Mouse (Mus musculus): Measurements from ENCODE around the gene Psg20.
A peak's percentile ranks its signal among the peaks of the same experiment; 100 is the strongest.
"Not testable (repeated sequence)": the region's sequence is repeated elsewhere in the genome, so short reads cannot be mapped to it uniquely, and the experiment has no call there.

The Psg20 gene

DNA sequence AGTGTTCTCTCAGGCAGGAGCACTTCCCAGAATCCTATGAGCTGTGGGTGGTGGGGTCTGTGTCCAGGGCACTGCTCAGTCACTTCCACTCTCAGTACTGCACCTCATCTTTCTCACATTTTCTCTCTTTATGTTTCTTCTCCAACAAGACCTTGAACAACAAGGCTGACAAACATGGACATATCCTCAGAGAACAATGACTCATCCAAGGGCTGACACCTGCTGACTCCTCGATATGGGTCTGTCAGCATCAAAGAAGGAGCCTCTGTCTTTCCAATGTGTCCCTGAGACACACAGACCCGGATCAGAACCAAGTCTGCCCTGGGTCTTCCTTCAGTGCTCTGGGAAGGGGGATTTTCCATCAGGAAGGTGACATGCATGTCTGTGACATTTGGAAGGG, at the start of gene Psg20:
Gene Psg20, minus strand, starts transcription at position 101 of the 400 bp plus-strand sequence.
- no peak for DNase-seq

DNA sequence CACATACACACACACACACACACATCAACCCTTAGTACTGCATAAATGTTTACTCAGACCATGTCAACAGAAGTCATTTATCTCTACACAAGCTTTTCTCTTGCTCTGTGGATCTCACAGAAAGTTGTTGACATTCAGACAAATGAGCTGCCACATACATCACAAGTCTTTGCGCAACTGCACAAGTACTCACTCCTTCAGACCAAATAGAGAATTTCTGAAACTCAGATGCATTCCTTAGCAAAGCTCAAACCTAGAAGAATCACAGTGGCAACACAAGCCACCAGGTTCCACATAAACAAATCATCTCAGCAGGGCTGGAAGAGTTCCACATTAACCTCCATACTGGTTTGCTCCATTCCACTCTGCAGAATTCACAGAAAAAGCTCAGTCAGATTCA, 48.5 kb upstream of the Psg20 start:
- no peak for DNase-seq

DNA sequence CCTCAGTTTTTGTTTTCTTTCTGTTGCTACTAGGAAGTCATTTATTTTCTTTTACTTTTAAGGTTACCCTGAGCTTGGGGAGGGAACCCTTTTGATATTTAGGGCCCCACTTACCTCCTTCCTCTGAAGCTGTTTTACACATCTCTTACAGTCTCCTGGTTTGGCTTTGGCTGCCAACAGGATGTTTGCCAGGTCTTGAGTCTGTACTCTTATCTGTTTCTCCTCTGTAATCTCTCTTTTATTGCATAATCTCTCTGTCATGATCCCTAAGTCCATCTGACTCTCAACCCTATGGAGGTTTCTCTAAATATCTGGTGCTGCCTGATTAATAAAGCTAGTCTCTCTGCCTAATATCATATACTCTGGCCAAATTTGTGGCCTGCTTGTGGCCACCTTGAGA, 47.1 kb upstream of the Psg20 start:
- no peak for DNase-seq

DNA sequence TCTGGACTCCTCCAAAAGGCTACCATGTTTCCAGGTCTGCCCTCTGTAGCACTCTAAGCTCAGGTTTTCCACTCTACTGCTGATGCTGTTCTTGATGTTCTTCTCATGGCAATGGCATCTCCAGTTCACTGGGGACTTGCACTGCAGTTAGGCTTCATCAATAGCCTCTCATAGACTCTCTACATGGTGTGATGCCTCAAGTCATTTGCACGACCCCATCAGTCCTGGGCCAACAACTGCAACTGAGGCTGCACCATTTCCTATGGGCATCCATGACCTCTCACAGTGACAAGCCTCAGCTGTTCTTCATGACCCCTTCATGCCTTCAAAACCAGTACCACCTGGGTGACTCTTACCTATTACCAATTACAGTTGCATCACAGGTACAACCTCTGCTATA, 42.4 kb upstream of the Psg20 start:
- no peak for DNase-seq

DNA sequence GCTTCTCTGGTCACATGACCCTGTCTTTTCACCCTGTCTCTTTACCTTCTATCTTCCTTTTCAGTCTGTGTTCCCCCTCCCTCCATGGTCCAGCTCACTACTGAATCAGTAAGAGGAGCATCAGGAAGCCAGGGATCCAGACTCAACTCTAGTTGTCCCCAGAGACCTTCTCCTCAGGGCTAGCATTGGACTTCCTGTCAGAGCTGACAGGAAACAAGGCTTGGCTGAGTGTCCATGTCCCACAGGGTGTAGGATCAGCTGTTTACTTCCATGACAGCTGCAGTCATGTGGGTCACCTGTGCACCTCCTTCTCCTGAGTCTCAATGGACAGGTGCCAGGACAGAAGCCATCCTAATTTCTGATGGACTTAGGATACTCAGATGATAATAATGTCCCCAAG, 39.9 kb upstream of the Psg20 start:
- not testable (repeated sequence) for DNase-seq

DNA sequence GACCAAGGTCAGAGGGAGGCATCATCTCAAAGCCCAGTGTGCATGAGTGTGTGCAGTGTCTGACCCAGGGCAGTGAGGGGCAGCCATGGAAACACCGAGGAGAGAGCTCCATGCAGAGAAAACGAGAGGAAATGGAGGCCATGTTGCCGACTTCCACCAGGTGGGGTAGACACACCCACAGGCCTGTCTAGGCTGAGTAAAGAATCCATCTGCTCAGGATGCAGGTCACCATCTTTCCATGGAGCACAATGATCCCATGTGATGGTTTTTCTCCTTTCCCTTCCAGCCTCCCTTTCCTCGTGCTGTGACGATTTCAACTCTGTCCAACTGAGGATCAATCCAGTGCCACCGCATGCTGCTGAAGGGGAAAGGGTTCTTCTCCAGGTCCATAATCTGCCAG, 38.0 kb upstream of the Psg20 start:
- DNase-seq: no peak

DNA sequence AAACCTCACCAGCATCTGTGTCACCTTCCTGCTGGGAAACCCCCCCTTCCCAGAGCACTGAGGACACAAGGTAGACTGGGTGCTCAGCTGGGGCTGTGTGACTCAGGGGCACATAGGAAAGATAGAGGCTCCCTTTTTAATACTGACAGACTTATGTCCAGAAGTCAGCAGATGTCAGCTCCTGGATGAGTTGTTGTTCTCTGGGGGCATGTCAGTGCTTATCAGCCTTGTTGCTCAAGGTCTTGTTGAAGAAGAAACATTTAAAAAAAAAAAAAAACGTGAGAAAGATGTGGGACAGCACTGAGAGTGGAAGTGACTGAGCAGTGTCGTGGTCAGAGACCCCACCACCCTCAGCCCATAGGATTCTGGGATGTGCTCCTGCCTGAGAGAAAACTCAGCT, 31.8 kb upstream of the Psg20 start, which contains the start of gene Psg22:
Gene Psg22, plus strand, starts transcription at position 301 of the 400 bp plus-strand sequence.
- DNase-seq: no peak

DNA sequence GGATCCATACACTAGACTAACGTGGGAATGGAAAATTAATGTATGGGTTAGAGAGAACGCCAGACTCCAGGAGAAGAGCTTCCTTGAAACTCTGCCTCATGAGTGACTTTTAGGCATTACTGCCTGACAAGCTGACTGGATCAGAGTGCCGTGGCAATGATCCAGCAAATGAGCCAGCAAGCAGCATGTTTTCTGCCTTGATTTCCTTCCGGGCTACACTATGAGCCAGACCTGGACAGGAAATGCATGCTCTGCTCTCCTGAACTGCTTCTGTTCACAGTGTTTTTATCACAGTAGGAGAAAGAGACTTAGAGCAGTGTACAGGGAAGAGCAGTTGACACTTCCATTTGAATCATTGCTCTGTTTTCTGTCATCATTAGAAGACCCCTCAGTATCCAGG, 29.6 kb upstream of the Psg20 start:
- DNase-seq: no peak

DNA sequence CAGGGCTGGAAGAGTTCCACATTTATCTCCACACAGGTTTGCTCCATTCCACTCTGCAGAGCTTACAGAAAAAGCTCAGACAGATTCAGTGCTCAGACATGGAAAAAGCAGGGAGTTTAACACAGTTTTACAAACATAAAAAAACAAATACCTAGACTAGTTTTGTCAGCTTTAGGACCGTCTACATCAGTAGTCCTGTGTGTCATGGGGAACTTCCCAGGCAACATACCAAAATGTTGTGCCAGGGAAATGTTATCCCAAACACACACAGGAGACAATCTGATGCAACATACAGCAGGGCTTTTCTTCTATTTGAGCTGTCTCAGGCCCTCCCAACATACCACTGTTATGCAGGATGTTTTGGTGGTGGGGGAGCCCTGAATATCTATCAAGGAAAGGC, 24.9 kb upstream of the Psg20 start:
- DNase-seq: no peak

DNA sequence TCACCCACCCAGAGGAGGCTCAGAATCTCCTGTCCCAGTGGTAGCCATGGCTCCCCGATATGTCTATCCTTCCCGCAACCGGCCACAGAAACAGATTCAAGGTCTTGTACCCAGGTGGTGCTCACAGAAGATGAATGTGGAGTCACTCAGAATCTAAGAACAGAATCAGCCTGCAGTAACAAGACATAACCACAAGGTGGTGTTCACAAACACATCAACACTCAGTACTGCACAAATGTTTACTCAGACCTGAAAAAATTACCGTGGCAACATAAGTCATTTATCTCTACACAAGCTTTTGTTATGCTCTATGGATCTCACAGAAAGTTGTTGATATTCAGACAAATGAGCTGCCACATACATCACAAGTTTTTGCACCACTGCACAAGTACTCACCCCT, 24.3 kb upstream of the Psg20 start:
- DNase-seq: not testable (repeated sequence)

DNA sequence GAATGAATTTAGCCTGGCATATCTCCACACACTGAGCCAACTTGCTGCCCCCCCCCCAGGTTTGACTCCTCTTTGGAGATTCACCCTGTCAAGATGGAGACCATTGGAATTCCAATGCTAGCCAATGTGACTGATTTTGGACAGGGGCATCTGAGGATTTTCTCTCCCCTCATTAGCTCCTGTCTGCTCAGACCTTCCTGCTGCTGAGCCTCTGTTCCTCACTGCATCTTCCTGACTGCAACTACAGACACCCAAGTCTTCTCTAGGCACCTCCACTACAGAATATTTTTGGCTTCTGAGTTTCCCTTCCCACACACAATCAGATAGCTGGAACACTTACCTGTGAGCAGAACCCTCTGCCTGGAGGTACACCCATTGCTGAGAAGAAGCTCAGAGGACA, 399 bp downstream of the Psg20 start:
- no peak for DNase-seq

DNA sequence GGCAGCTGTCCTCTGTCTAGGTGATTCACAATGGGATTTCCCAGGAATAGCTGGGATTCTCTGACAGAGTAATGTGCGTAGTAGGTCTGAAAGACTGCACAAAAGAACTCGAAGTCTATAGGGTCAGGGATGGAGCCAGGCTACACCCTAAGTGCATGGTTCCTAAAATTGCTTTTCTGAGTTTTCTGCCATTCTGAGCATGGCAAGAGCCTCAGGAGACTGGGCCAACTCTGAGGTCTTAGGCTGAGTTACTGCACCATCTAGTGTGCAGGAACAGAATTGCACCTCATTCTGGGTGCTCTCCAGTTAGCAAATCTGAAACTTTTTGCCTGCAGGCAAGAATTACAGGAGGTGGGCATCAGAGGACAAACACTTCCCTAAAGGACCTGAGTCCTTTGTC, 6.2 kb downstream of the Psg20 start:
- DNase-seq: peak; percentile 25 to 41

DNA sequence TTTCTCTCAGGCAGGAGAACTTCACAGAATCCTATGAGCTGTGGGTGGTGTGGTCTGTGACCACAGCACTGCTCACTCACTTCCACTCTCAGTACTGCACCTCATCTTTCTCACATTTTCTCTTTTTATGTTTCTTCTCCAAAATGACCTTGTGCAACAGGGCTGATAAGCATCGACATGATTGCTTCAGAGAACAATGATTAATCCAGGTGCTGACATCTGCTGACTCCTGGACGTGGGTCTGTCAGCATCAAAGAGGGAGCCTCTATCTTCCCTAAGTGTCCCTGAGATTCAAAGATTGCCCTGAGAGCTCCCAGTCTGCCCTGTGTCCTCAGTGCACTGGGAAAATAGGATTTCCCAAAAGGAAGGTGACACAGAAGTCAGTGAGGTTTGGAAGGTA, 29.4 kb downstream of the Psg20 start, which contains the start of gene Psg21:
Gene Psg21, minus strand, starts transcription at position 101 of the 400 bp plus-strand sequence.
- DNase-seq: not testable (repeated sequence)

DNA sequence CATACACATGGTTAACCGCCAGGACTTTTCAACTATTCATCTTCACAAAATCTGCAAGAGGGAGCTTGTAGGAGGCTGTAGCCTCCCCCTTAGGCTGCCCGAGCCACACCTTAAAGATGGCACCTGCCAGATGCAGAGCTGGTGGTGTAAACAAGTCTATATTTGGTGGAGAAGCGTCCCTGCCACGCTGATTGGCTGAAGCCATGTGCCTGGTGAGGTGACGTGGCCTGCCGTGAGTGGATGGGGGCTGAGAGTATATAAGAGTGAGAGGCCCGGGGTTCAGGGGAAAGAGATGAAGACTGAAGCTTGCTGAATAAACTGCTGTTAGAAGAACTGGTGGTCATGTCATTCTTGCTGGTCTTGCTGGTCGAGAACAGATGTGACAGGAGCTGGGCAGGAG, 59.1 kb downstream of the Psg20 start:
- not testable (repeated sequence) for DNase-seq

Data from cerebellum, adult 18-20 months (tissue).